Mouse (Mus musculus) intestine, postnatal 0 days (tissue): Measurements from ENCODE around the gene Mrpl4. TPM values are rescaled to one million over a fixed set of nuclear protein-coding genes. Genes with fewer than 3 reads are reported as not detected.

Source experiments
- ATAC-seq: fragments of 200-750 bp; cut with Nextera tagmentation; 2 replicates; pipeline ENCODE4 v1.8.0; 2017; ENCODE audit warnings: mild to moderate bottlenecking, moderate TSS enrichment, moderate library complexity
- H3K27ac ChIP-seq: fragments of 300-500 bp; sonication (generic); 2 replicates; pipeline ENCODE4 v1.5.1; 2014; ENCODE audit warnings: mild to moderate bottlenecking, low read depth, low read length, moderate library complexity
- H3K27me3 ChIP-seq: fragments of 300-500 bp; sonication (generic); replicated peaks from 2 replicates; pipeline ENCODE4 v1.6.1; 2014; ENCODE audit warnings: low read length, mixed read lengths; ENCODE audit not compliant: control insufficient read depth, insufficient read depth
- H3K36me3 ChIP-seq: fragments of 300-500 bp; sonication (generic); 2 replicates; pipeline ENCODE4 v1.6.1; 2014; ENCODE audit warnings: mild to moderate bottlenecking, moderate library complexity; ENCODE audit not compliant: control insufficient read depth, insufficient read depth
- H3K4me1 ChIP-seq: fragments of 300-500 bp; sonication (generic); replicated peaks from 2 replicates; pipeline ENCODE4 v1.6.1; 2014; ENCODE audit warnings: antibody characterized with exemption, low read length, mixed read lengths; ENCODE audit not compliant: control insufficient read depth, insufficient read depth
- H3K4me2 ChIP-seq: fragments of 300-500 bp; sonication (generic); replicated peaks from 2 replicates; pipeline ENCODE4 v1.6.1; 2014; ENCODE audit warnings: low read depth, mild to moderate bottlenecking, moderate library complexity
- H3K4me3 ChIP-seq: fragments of 300-500 bp; sonication (generic); 2 replicates; pipeline ENCODE4 v1.5.1; 2014; ENCODE audit warnings: low read depth, low read length
- H3K9ac ChIP-seq: fragments of 300-500 bp; sonication (generic); 2 replicates; pipeline ENCODE4 v1.6.1; 2014; ENCODE audit warnings: mild to moderate bottlenecking, low read depth, low read length
- H3K9me3 ChIP-seq: fragments of 300-500 bp; sonication (generic); 2 replicates; pipeline ENCODE4 v1.6.1; 2016; ENCODE audit warnings: mixed run types; ENCODE audit not compliant: control insufficient read depth
- CTCF ChIP-seq: sonication (generic); IDR thresholded peaks from 2 replicates; pipeline ENCODE4 v1.5.1; 2016; ENCODE audit warnings: low read depth, mild to moderate bottlenecking, control low read depth, antibody characterized with exemption, moderate library complexity
- WGBS: fragments of 180-500 bp; shearing (Covaris S2); extraction: QIAGEN DNeasy Blood & Tissue Kit; methylation state at CpG from one replicate; pipeline ENCODE4 v1.1.7; 2014; 5-methylcytosine and 5-hydroxymethylcytosine counted together
- polyA plus RNA-seq: library from polyadenylated mRNA; unstranded; fragments of >200 nt; fragmentation: Nextera tagmentation; extraction: Ambion mirVana; gene quantifications from 2 replicates; pipeline ENCODE4 v1.2.1, GENCODE M21; 2015

Gene Mrpl4
- polyA plus RNA-seq, 1 experiment from 2014 or later: 113 TPM

GRCm38 (mm10) chr9:20975431-20976215 is 26.9 kb upstream of the Mrpl4 start:
- no peak for ATAC-seq
- Histone ChIP-seq H3K27me3 (no peaks in the 10 kb centered on the region), H3K4me2 (peak overlapping the region; percentile 97), H3K27ac (peak overlapping the region; percentile 84; the same call in 1 of the 2 replicates), H3K9me3 (no peaks in the 10 kb centered on the region), H3K9ac (peak overlapping the region; percentile 71), H3K4me3 (peak overlapping the region; percentile 86), H3K36me3 (no peaks in the 10 kb centered on the region), H3K4me1 (peaks cover 9% of the 10 kb centered on the region)
- WGBS: 1% methylated on average over 44 of the region's 45 CpGs
- 0 out of 2 replicates have a peak, but pooled peaks have one; percentile 7 for TF ChIP-seq CTCF

DNA sequence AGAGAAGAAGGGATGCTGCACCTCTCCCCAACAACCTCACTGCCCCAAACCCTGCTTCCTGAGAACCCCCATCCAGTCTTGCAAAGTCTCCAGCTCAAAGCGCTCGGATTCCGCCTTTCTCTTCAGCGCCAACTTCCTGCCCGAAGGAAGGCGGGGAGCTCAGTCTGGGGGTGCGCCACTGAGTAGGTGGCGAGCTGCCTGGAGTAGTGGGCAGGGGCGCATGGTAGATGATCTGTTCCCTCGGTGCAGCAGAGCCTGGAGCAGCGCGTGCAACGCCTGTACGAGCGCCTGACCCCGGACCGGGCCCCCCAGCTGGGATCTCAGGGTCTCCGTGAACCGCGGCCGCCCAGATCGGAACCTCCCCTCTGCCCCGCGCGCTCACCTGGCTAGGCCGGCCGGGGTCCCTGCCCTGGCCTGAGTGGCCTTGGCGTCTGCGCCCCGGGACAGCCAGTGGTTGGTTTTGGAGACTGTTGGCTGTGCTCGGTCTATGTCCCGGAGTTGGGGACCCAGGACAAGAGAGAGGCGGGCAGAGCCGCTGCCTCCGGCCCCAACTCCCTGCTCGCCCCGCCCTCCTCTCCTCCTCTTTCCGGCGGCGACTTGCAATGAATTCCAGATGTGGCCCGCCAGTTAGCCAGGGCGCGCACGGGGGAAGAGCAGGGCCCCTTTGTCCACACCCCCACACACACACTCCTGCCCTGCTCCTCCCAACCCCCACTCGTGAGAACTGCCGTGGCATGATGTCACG is 26.1 kb upstream of the Mrpl4 start, which contains the start of gene S1pr2:
TSS of gene S1pr2 (minus strand) at position 566 of the 745 bp plus-strand sequence.
- H3K27me3 ChIP-seq: no peaks in the 10 kb centered on the region
- H3K36me3 ChIP-seq: no peaks in the 10 kb centered on the region
- H3K27ac ChIP-seq: peak within 1 kb of the TSS; percentile 84
- ATAC-seq: peak; percentile 77
- peak within 1 kb of the TSS; percentile 97 for H3K4me2 ChIP-seq
- H3K4me1 ChIP-seq: peaks cover 9% of the 10 kb centered on the region
- no peak for TF ChIP-seq CTCF
- peak within 1 kb of the TSS; percentile 71 for H3K9ac ChIP-seq
- WGBS: under 1% methylated on average over 43 of the region's 47 CpGs
- H3K4me3 ChIP-seq: peak within 1 kb of the TSS; percentile 86
- no peaks in the 10 kb centered on the region for H3K9me3 ChIP-seq

GRCm38 (mm10) chr9:20976961-20977689 is 25.4 kb upstream of the Mrpl4 start:
- peak; percentile 37 for TF ChIP-seq CTCF
- Histone ChIP-seq H3K27ac (no peak overlapping the region), H3K9me3 (no peaks in the 10 kb centered on the region), H3K4me2 (peak overlapping the region; percentile 97), H3K4me1 (peaks cover 9% of the 10 kb centered on the region; the same call in 1 of the 2 replicates), H3K27me3 (no peaks in the 10 kb centered on the region), H3K9ac (no peak overlapping the region; the same call in 1 of the 2 replicates), H3K4me3 (peak overlapping the region; percentile 86), H3K36me3 (no peaks in the 10 kb centered on the region)
- WGBS: 5% methylated on average over 4 of the region's 4 CpGs
- ATAC-seq: peak; percentile 5; the same call in 1 of the 2 replicates

DNA sequence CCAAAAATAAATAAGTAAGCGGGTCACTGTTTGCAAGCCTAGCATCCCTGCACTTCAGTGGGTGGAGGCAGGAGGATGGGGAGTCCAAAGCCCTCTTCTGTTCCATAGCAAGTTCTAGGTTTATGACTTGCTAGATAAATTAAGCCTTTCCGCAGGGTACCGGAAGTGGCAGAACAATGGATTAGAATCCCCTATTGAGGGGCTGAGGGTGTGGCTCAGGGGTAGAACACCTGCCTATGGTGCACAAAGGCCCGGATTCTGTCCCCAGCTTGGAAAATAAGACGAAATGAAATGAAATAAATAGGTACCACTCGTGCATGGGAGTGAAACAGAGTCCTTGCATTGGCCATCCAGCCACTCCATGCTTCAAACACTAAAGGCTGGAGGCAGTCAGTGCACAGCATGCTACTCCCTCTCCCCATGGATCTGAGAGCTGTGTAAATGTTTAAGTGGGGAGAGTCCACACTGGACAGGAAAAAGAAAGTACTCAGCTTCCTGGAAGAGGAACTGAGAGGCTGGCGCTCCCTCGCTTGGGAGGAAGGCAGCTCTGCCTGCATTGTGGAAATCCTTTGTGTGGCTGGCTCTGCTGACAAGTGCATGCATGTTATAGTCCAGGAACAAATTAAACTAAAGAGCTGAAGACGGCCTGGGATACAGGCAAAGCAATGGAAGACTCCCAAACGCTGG is 24.0 kb upstream of the Mrpl4 start:
- no peak overlapping the region for H3K4me2 ChIP-seq
- H3K27me3 ChIP-seq: no peaks in the 10 kb centered on the region
- 47% methylated on average over 10 of the region's 10 CpGs for WGBS
- H3K27ac ChIP-seq: no peak overlapping the region
- H3K4me3 ChIP-seq: no peak overlapping the region
- H3K9me3 ChIP-seq: no peaks in the 10 kb centered on the region
- H3K9ac ChIP-seq: no peak overlapping the region
- H3K36me3 ChIP-seq: no peaks in the 10 kb centered on the region
- peaks cover 9% of the 10 kb centered on the region; the same call in 1 of the 2 replicates for H3K4me1 ChIP-seq
- no peak for TF ChIP-seq CTCF
- no peak for ATAC-seq

DNA sequence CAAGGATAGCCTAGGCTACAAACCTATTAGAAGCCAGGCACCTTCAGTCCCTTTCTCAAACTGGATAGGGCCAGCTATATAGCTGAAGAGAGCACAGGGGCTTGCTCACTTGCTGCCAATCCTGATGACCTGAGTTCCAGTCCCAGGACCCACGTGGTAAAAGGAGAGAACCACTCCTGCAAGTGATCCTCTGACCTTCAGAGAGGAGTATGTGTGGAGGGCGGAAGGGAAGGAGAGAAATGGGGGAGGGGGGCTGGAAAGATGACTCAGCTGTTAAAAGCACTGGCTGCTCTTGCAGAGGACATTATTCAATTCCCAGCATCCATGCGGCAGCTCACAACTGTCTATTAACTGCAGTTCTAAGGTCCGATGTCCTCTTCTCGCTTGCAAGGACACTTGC is 23.4 kb upstream of the Mrpl4 start:
- H3K9me3 ChIP-seq: no peaks in the 10 kb centered on the region
- WGBS: 63% methylated on average over 5 of the region's 5 CpGs
- no peak for TF ChIP-seq CTCF
- no peak overlapping the region for H3K4me3 ChIP-seq
- H3K4me1 ChIP-seq: peaks cover 9% of the 10 kb centered on the region; the same call in 1 of the 2 replicates
- H3K27ac ChIP-seq: no peak overlapping the region
- ATAC-seq: no peak
- no peaks in the 10 kb centered on the region for H3K27me3 ChIP-seq
- no peaks in the 10 kb centered on the region for H3K36me3 ChIP-seq
- H3K4me2 ChIP-seq: no peak overlapping the region
- H3K9ac ChIP-seq: no peak overlapping the region
